Mouse (Mus musculus) lung, postnatal 10 days (tissue): ENCODE measurements around the gene Spen.
"Not testable (repeated sequence)": the region's sequence is repeated elsewhere in the genome, so short reads cannot be mapped to it uniquely, and the experiment has no call there.

Source experiments
- DNase-seq: peaks from one replicate; pipeline ENCODE4 v3.0.0; 2021

The Spen gene

GRCm38 (mm10) chr4:141559131-141559897, 20.9 kb upstream of the Spen start:
- peak; percentile 80 for DNase-seq

GRCm38 (mm10) chr4:141558658-141559057, 20.3 kb upstream of the Spen start:
- DNase-seq = no peak

- not testable (repeated sequence) for DNase-seq
Observed at GRCm38 (mm10) chr4:141556163-141556562, 17.8 kb upstream of the Spen start.

GRCm38 (mm10) chr4:141554255-141554865, 16.0 kb upstream of the Spen start:
- not testable (repeated sequence) for DNase-seq

- DNase-seq = no peak
Observed at GRCm38 (mm10) chr4:141552484-141552883, 14.1 kb upstream of the Spen start.

GRCm38 (mm10) chr4:141547299-141547698, 8.9 kb upstream of the Spen start:
- no peak for DNase-seq

DNA sequence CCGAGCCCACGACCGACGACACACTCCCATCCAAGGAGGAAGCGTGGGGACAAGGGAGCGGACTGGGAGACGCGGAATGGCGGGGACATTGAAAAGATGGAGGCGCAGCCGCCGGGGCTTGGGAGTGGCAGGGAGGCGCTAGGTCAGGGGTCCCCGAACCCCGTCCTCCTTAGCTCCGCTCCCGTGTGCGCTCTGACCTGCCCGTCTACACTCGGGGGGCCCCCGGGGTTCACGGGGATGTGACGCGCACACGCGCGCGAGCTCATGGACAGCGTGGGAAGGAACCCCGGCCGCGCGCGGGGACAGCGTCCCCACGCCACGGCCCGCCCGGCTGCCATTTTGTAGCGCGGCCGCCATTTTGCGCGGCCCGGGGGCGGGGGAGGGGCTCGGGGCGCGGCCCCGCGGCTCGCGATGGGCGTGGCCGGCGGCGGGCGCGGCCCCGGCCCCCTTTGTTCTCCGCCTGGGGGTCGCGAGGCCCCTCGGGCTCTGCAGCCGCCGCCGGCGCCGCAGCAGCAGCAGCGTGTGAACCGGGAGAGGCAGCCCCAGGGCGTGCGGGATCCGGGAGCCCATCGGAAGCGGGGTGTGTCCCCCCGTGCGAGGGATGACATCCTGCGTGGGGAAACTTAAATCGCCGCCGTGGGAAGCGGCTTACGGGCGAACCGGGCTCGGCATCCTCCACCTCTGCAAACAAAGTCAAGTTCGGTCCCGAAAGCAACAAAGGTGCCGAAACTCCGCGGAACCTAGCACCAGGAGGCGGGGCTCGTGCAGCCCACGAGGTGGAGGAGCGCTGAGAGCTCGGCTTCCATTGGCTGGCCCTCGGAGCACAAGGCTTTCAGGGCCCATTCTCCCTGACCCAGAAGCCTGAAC, 8.2 kb upstream of the Spen start:
- DNase-seq = peak; percentile 91

DNA sequence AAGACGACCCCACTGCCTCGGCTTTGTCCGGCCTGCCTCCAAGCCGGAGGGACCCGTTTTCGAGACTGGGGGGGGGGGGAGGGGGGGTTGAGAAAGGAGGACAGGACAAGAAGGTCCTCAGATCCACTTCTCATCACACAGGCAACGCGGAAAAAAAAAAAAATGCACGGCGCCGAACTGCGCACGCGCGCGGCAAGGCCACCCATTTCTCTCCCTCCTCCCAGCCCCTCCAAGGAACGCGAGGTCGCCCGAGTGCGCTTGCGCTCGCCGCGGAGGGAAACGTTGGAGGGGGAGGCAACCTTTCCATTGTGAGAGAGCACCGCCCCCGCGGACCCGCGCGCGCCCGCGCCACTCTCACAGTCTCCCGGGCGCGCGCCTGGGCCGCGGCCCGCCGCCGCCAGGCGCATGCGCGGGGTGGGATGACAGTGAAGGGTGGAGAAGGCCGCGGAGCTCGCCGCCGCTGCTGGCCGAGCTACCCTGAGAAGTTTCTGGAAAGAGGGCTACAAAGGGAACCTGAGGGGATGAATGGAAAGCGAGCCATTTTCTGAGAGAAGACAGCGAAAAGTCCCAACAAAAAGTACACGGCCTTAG, 7.4 kb upstream of the Spen start:
- DNase-seq = peak; percentile 99

- DNase-seq = peak; percentile 77
Observed at GRCm38 (mm10) chr4:141545071-141545742, 6.8 kb upstream of the Spen start.

DNA sequence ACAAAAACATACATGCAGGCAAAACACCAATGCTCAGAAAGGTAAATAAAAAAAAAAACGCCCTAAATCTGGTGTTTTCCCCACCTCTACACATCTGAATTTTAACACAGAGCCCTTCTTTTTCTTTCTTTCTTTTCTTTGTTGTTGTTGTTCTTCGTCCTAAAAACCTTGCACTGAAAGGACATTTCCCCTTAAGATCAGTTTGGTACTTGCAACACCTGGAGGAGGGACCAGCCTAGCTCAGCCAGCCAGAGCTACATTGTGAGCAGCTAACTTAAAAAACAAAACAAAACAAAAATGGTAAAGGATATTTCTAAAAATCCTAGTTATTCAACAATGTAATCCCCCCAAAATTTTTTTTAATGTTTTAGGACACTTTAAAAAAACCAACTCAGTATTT, 6.1 kb upstream of the Spen start:
- no peak for DNase-seq

DNA sequence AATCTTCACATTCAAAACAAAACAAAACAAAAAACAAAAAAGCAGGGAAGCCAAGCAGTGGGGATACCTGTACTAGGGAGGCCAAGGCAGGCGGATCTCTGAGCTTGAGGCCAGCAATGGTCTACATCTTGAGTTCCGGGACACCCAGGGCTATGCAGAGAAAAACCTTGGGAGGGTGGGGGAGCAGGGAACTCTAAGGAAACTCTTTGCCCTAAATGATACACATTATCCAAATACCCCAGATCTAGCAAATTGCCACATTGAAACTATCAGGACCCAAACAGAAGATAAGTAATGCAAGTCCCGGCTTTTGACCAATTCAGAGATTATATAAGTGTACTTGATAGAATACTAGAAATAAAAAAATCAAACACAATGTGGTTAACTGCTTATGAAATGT, 5.2 kb upstream of the Spen start:
- no peak for DNase-seq

- no peak for DNase-seq
Observed at GRCm38 (mm10) chr4:141541851-141542250, 3.5 kb upstream of the Spen start.

DNA sequence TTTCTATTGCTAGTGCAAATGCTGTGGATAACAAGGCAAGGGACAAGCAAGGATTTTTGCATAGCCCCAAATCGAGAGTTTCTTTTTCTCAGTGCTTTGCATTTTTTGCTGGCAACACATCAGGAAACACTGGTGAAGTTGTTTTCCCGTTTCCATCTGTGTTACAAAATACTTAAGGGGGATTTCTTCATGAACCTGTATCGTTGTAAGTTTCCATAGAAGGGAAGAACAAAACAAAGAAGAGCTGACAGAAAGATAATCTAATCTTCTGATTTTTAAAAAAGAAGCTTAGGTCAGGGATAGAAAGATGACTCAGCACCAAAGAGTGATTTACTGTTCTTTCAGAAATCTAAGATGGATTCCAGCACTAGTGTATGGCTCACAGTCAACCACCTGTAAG, 2.4 kb upstream of the Spen start:
- DNase-seq = no peak

GRCm38 (mm10) chr4:141539213-141539767, 893 bp upstream of the Spen start:
- DNase-seq = no peak

DNA sequence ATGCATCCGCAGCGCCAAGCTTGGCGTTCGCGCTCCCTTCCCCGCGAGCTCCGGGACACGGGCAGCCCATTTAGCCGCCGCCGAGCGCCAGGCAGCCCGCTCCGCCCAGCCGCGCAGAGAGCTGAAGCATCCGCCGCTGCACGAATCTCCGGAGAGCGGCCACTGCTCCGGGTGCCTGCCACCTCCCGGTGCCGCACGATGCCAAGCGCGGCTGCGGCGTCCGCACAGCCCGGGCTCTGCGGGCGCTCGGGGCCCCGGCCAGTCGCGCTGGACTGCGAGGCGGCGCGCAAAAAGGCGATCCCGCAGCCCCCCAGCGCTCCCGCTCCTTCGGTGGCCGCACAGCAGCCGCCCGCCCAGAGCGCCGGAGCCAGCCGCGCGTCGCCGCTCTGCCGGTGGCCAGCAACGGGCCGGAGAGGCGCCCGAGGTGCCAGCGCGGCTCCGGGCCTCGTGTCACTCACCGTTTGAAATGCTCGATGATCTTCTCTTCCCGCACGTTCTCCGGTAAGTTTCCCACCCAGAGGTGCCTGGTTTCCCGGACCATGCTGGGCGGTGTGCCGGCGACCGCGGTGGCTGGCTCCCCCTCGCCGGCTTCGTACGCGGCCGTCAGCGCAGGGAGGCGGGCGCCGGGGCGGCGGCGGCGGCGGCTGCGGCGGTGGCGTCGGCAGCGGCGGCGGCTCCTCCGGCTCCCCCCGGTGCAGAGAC, 540 bp downstream of the Spen start:
- peak; percentile 51 for DNase-seq

GRCm38 (mm10) chr4:141537226-141537610, 1.2 kb downstream of the Spen start:
- no peak for DNase-seq

- DNase-seq = peak; percentile 75
Observed at GRCm38 (mm10) chr4:141536291-141537225, 1.8 kb downstream of the Spen start.

DNA sequence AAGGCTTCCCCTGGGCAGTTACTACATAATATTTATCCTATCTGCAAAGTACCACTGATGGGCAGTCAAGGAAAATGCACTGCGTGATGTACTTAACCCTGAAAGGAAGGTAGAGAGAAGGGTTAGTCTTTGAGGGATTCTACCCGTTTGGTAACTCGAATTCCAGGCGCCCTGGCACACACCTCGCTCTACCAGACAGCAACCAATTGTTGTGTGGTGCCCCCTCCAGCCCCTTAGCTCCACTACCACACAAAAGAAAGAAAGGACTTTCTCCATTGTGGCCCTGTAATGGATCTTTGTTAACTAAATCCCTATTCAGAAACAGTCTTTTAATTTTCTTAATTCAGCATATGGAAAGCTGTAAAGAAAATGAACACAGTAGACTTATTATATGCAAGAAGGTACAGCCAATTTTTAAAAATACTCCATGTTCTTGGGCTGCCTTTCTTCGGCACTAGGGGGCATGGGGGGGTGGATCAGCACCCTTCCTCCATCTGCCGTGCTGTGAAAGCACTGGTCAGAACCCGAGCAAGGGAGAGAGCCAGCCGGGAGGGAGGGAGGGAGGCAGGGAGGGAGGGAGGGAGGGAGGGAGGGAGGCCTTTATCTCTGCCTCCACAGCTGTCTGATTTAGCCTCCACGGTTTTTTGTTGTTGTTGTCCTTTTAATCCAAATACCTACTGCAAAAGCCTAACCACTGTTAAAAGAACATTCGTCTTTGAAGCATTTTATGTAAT, 3.3 kb downstream of the Spen start:
- peak; percentile 83 for DNase-seq

DNA sequence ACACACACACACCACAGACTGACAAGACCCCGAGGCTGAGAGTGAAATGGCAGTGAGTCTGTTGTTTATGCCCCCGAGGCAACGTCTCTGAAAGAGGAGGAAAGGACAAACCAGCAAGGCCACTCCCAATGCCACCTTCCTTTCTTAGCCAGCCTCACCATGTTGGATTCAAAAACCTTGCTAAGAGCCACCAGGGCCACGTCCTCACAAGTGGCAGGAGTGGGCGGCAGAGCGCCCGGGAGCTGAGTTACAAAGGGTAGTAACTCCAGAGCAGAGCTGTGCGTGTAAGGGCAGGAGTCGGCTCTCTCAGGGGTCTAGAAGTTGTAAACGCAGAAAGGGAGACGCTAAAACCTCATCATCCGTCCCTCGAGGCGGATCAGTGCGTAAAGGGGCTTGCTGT, 7.4 kb downstream of the Spen start:
- DNase-seq = no peak

- DNase-seq = no peak
Observed at GRCm38 (mm10) chr4:141528938-141529337, 9.5 kb downstream of the Spen start.
